In genomic region chr11:4800654-4801053, GRCm38 (mm10) we compare ENCODE assay signal across 22 mouse cellular contexts. TPM values are rescaled to one million over a fixed set of nuclear protein-coding genes. Genes with fewer than 3 reads are reported as not detected.
DNase-seq lines count a peak whose midpoint lies in the region; ATAC-seq and TF ChIP-seq lines count a peak whose summit lies in the region.
"Had no signal": no experiment of that assay in that cellular context is flagged by ENCODE, and none has a peak within 500 bp of the region (broad histone marks: within the 10 kb centered on the region; RNA-seq: fewer than 3 reads in every experiment).

No protein-coding gene starts in this region.

- H3K4me3 ChIP-seq in embryonic facial prominence, embryonic 13.5 days = no peak overlapping the region
- no peak overlapping the region for H3K4me3 ChIP-seq in embryonic facial prominence, embryonic 10.5 days
- H3K4me3 ChIP-seq in kidney, embryonic 14.5 days (ENCODE audit: low read length) = no peak overlapping the region
- no peak overlapping the region for H3K4me3 ChIP-seq in kidney, adult 2 months (ENCODE audit: insufficient read depth, low read depth, low read length)
- H3K4me3 ChIP-seq: forebrain, embryonic 15.5 days; heart, adult 2 months; heart, embryonic 15.5 days; hindbrain, embryonic 13.5 days had no signal

- H3K9ac ChIP-seq in embryonic facial prominence, embryonic 13.5 days = 0 out of 2 replicates have a peak overlapping the region, but pooled peaks have one; percentile 11
- no peak overlapping the region for H3K9ac ChIP-seq in kidney, embryonic 14.5 days (ENCODE audit: low read depth, low read length)
- H3K9ac ChIP-seq: forebrain, embryonic 15.5 days; heart, embryonic 15.5 days; hindbrain, embryonic 13.5 days had no signal

- 53% methylated on average over 4 of the region's 4 CpGs for WGBS in embryonic facial prominence, embryonic 13.5 days
- 58% methylated on average over 4 of the region's 4 CpGs for WGBS in embryonic facial prominence, embryonic 10.5 days
- 30% methylated on average over 4 of the region's 4 CpGs for WGBS in kidney, embryonic 14.5 days
- WGBS in kidney, adult 2 months = 57% methylated on average over 4 of the region's 4 CpGs

- no peak overlapping the region for H3K27ac ChIP-seq in embryonic facial prominence, embryonic 13.5 days
- H3K27ac ChIP-seq in embryonic facial prominence, embryonic 10.5 days (replicated peaks) = no peak overlapping the region
- no peak overlapping the region for H3K27ac ChIP-seq in kidney, embryonic 14.5 days (ENCODE audit: low read depth, low read length)
- H3K27ac ChIP-seq in kidney, adult 2 months (ENCODE audit: insufficient read depth, low read depth, low read length) = no peak overlapping the region
- H3K27ac ChIP-seq: forebrain, embryonic 15.5 days; heart, adult 2 months; heart, embryonic 15.5 days; hindbrain, embryonic 13.5 days; hindbrain, postnatal 0 days had no signal

- no peaks in the 10 kb centered on the region for H3K27me3 ChIP-seq in embryonic facial prominence, embryonic 13.5 days
- H3K27me3 ChIP-seq in embryonic facial prominence, embryonic 10.5 days (replicated peaks; ENCODE audit: low read depth, poor library complexity, severe bottlenecking) = no peaks in the 10 kb centered on the region
- H3K27me3 ChIP-seq in kidney, embryonic 14.5 days (ENCODE audit: control insufficient read depth, insufficient read depth, low read length) = no peaks in the 10 kb centered on the region
- H3K27me3 ChIP-seq in kidney, adult 2 months (replicated peaks; ENCODE audit: control insufficient read depth, insufficient read depth, low read length) = no peaks in the 10 kb centered on the region
- H3K27me3 ChIP-seq: heart, embryonic 15.5 days; hindbrain, embryonic 13.5 days; Patski had no signal

- no peak for DNase-seq in embryonic facial prominence, embryonic 10.5 days (ENCODE audit: low spot score)
- DNase-seq in kidney, adult 8-10 months = no peak
- DNase-seq in kidney, postnatal 10 days = peak; percentile 30
- DNase-seq in kidney, adult 2 months = no peak
- peak; percentile 66 for DNase-seq in skeletal muscle tissue, adult 2 months (ENCODE audit: low read depth, low spot score)
- no peak for DNase-seq in lung, postnatal 10 days
- DNase-seq: adrenal gland, adult 8-10 months; adrenal gland, postnatal 36 days; B cell, adult 2 months; cerebellum, adult 2 months; cerebellum, postnatal 10 days; heart, adult 2 months; heart, postnatal 14 days had no signal

- H3K9me3 ChIP-seq in embryonic facial prominence, embryonic 13.5 days = no peaks in the 10 kb centered on the region
- H3K9me3 ChIP-seq in embryonic facial prominence, embryonic 10.5 days = no peaks in the 10 kb centered on the region
- no peaks in the 10 kb centered on the region for H3K9me3 ChIP-seq in kidney, embryonic 14.5 days (ENCODE audit: control insufficient read depth, low read length)
- H3K9me3 ChIP-seq: forebrain, embryonic 15.5 days; heart, embryonic 15.5 days; hindbrain, embryonic 13.5 days had no signal

- no peak overlapping the region for H3K4me2 ChIP-seq in embryonic facial prominence, embryonic 13.5 days
- H3K4me2 ChIP-seq in kidney, embryonic 14.5 days (replicated peaks; ENCODE audit: low read depth, low read length) = no peak overlapping the region
- H3K4me2 ChIP-seq: forebrain, embryonic 15.5 days; heart, embryonic 11.5 days; heart, embryonic 15.5 days; hindbrain, embryonic 13.5 days had no signal

- no peak for TF ChIP-seq POLR2A in kidney, adult 2 months (IDR thresholded peaks at IDR 0.05; ENCODE audit: low read depth, low read length)

- TF ChIP-seq CTCF in kidney, adult 2 months (conservative IDR thresholded peaks at IDR 0.05; ENCODE audit: insufficient read depth, insufficient read length, low read depth, low read length) = no peak

- no peak for ATAC-seq in embryonic facial prominence, embryonic 13.5 days (ENCODE audit: insufficient number of reproducible peaks, insufficient read depth, low FRiP score, low TSS enrichment, low read depth)
- peak; percentile 66; the same call in 1 of the 2 replicates for ATAC-seq in kidney, embryonic 14.5 days (ENCODE audit: low FRiP score, low TSS enrichment)
- ATAC-seq: CD4-positive, CD25-positive, alpha-beta regulatory T cell, adult 4 months; forebrain, embryonic 15.5 days; hindbrain, postnatal 0 days; Patski had no signal

- H3K4me1 ChIP-seq in embryonic facial prominence, embryonic 13.5 days = peaks cover 7% of the 10 kb centered on the region; the same call in 1 of the 2 replicates
- peaks cover 18% of the 10 kb centered on the region for H3K4me1 ChIP-seq in embryonic facial prominence, embryonic 10.5 days
- H3K4me1 ChIP-seq in kidney, embryonic 14.5 days (ENCODE audit: control insufficient read depth, insufficient read depth, low read length) = no peaks in the 10 kb centered on the region
- H3K4me1 ChIP-seq in kidney, adult 2 months (ENCODE audit: control insufficient read depth, insufficient read depth, low read length) = 0 out of 2 replicates have a peak, but pooled peaks cover 2% of the 10 kb centered on the region

- peaks cover 49% of the 10 kb centered on the region for H3K36me3 ChIP-seq in embryonic facial prominence, embryonic 13.5 days
- peaks cover 43% of the 10 kb centered on the region for H3K36me3 ChIP-seq in embryonic facial prominence, embryonic 10.5 days (replicated peaks)
- peaks cover 22% of the 10 kb centered on the region for H3K36me3 ChIP-seq in kidney, embryonic 14.5 days (ENCODE audit: control insufficient read depth, insufficient read depth, low read length)
- peaks cover 2% of the 10 kb centered on the region for H3K36me3 ChIP-seq in kidney, adult 2 months (ENCODE audit: control insufficient read depth, insufficient read depth, low read length)

RNA-seq across cellular contexts. Expression of gene Nf2, which starts 48.7 kb away (rescaled TPM):
- polyA plus RNA-seq in embryonic facial prominence, embryonic 13.5 days (2015; fragmentation: Nextera tagmentation; extraction: Ambion mirVana) = 55.7 and 61.4 TPM in 2 replicates
- polyA plus RNA-seq in embryonic facial prominence, embryonic 10.5 days (2016; fragmentation: Nextera tagmentation; extraction: Ambion mirVana) = 68.1 and 68.7 TPM in 2 replicates
- polyA plus RNA-seq in kidney, embryonic 14.5 days (2014; fragmentation: Nextera tagmentation; extraction: Ambion mirVana) = 21.6 and 48.1 TPM in 2 replicates
- polyA plus RNA-seq in kidney, adult 2 months (2012; rRNA removed) = 54.0 and 54.4 TPM in 2 replicates

RNA-seq across cellular contexts. Expression of gene Cabp7, which starts 54.1 kb away (rescaled TPM):
- 0.17 and 0.34 TPM in 2 replicates for polyA plus RNA-seq in embryonic facial prominence, embryonic 13.5 days (2015; fragmentation: Nextera tagmentation; extraction: Ambion mirVana)
- 0.19 and 0.57 TPM in 2 replicates for polyA plus RNA-seq in embryonic facial prominence, embryonic 10.5 days (2016; fragmentation: Nextera tagmentation; extraction: Ambion mirVana)
- 0.13 TPM in 1 of 2 replicates, not detected in the other for polyA plus RNA-seq in kidney, embryonic 14.5 days (2014; fragmentation: Nextera tagmentation; extraction: Ambion mirVana)
- not detected in 2 replicates for polyA plus RNA-seq in kidney, adult 2 months (2012; rRNA removed)
- polyA plus RNA-seq: heart, adult 2 months had no signal

Comparison
In these comparisons a context has a peak if more than half of its experiments do, and no peak if none do; other contexts are left out.
1. DNase-seq: peak in kidney, postnatal 10 days (single experiment) and skeletal muscle tissue, adult 2 months (single experiment); none in embryonic facial prominence, embryonic 10.5 days (single experiment), kidney, adult 8-10 months (0 of 2), kidney, adult 2 months (single experiment) and lung, postnatal 10 days (single experiment).